Mouse (Mus musculus) MEL (cell line): ENCODE data around the gene Ntn3. TPM values are rescaled to one million over a fixed set of nuclear protein-coding genes. Genes with fewer than 3 reads are reported as not detected.

Experiments used
- DNase-seq: peaks from one replicate; pipeline ENCODE4 v3.0.0; 2011; ENCODE audit warnings: low read depth, low spot score
- H3K27ac ChIP-seq: 2 replicates; pipeline ENCODE4 v1.5.1; 2012; ENCODE audit warnings: low read depth, mild to moderate bottlenecking, control low read depth, low read length, moderate library complexity; ENCODE audit not compliant: control insufficient read depth
- H3K27me3 ChIP-seq, 2 experiments: fragments of 150-350 bp in 1 of 2; sonication (generic) in 1 of 2; 2 replicates each; pipeline ENCODE4 v1.6.1; 2012; ENCODE audit warnings: low read length in 2 of 2, mild to moderate bottlenecking in 2 of 2, improper control_type of control experiment in 1 of 2, moderate library complexity in 1 of 2; ENCODE audit not compliant: insufficient read depth in 2 of 2, control insufficient read depth in 1 of 2
- H3K36me3 ChIP-seq, 2 experiments: 2 replicates each; pipeline ENCODE4 v1.6.1; 2012 to 2014; ENCODE audit warnings: low read length in 2 of 2, improper control_type of control experiment in 1 of 2, inconsistent platforms in 1 of 2, mild to moderate bottlenecking in 1 of 2; ENCODE audit not compliant: insufficient read depth in 2 of 2, control insufficient read depth in 1 of 2
- H3K4me1 ChIP-seq, 2 experiments: fragments of 150-350 bp in 1 of 2; sonication (generic) in 1 of 2; 2 replicates each; pipeline ENCODE4 v1.6.1; 2012; ENCODE audit warnings: low read length in 2 of 2, improper control_type of control experiment in 1 of 2, mild to moderate bottlenecking in 1 of 2; ENCODE audit not compliant: insufficient read depth in 2 of 2, control insufficient read depth in 1 of 2
- H3K4me3 ChIP-seq, 2 experiments: fragments of 150-350 bp in 1 of 2; sonication (generic) in 1 of 2; 2 replicates each; pipeline ENCODE4 v1.5.1; 2012; ENCODE audit warnings: low read depth in 2 of 2, low read length in 2 of 2, mild to moderate bottlenecking in 2 of 2, moderate library complexity in 2 of 2, control low read depth in 1 of 2, improper control_type of control experiment in 1 of 2; ENCODE audit not compliant: control insufficient read depth in 1 of 2, insufficient read depth in 1 of 2
- H3K79me2 ChIP-seq: 2 replicates; pipeline ENCODE4 v1.6.1; 2012; ENCODE audit warnings: mild to moderate bottlenecking, low read length, moderate library complexity; ENCODE audit not compliant: control insufficient read depth, poor library complexity, insufficient read depth
- H3K9ac ChIP-seq: 2 replicates; pipeline ENCODE4 v1.6.1; 2012; ENCODE audit warnings: low read depth, mild to moderate bottlenecking, control low read depth, low read length, moderate library complexity; ENCODE audit not compliant: control insufficient read depth, poor library complexity, severe bottlenecking
- H3K9me3 ChIP-seq: fragments of 150-350 bp; sonication (generic); replicated peaks from 2 replicates; pipeline ENCODE4 v1.6.1; 2012; ENCODE audit warnings: mild to moderate bottlenecking, low read length, improper control_type of control experiment, moderate library complexity; ENCODE audit not compliant: insufficient read depth
- BHLHE40 ChIP-seq: IDR thresholded peaks from 2 replicates; pipeline ENCODE4 v1.6.1; 2012; ENCODE audit warnings: low read depth, mild to moderate bottlenecking, inconsistent platforms, low read length, improper control_type of control experiment, borderline replicate concordance
- CHD1 ChIP-seq: IDR thresholded peaks from 2 replicates; pipeline ENCODE4 v1.6.1; 2012; ENCODE audit warnings: low read depth, mild to moderate bottlenecking, inconsistent platforms, low read length, improper control_type of control experiment
- E2F4 ChIP-seq: IDR thresholded peaks from 2 replicates; pipeline ENCODE4 v1.6.1; 2011; ENCODE audit warnings: low read depth, low read length, improper control_type of control experiment, borderline replicate concordance
- EP300 ChIP-seq, 2 experiments: IDR thresholded peaks; 2 replicates each; pipeline ENCODE4 v1.6.1; 2011; ENCODE audit warnings: improper control_type of control experiment in 2 of 2, low read length in 2 of 2, low read depth in 1 of 2, mild to moderate bottlenecking in 1 of 2
- ETS1 ChIP-seq: IDR thresholded peaks from 2 replicates; pipeline ENCODE4 v1.6.1; 2012; ENCODE audit warnings: low read depth, mild to moderate bottlenecking, inconsistent platforms, low read length, improper control_type of control experiment, moderate library complexity
- HCFC1 ChIP-seq: IDR thresholded peaks from 2 replicates; pipeline ENCODE4 v1.6.1; 2012; ENCODE audit warnings: low read depth, mild to moderate bottlenecking, inconsistent platforms, low read length, improper control_type of control experiment, moderate library complexity
- KAT2A ChIP-seq: conservative IDR thresholded peaks from 2 replicates; pipeline ENCODE4 v1.6.1; 2012; ENCODE audit warnings: low read depth, low read length, improper control_type of control experiment, inconsistent platforms
- MAX ChIP-seq: IDR thresholded peaks from 2 replicates; pipeline ENCODE4 v1.6.1; 2011; ENCODE audit warnings: low read length, improper control_type of control experiment
- MEF2A ChIP-seq: IDR thresholded peaks from 2 replicates; pipeline ENCODE4 v1.6.1; 2014; ENCODE audit warnings: low read depth, mild to moderate bottlenecking, inconsistent platforms, low read length, improper control_type of control experiment; ENCODE audit not compliant: poor library complexity, insufficient replicate concordance, severe bottlenecking; ENCODE audit errors: extremely low read depth
- MXI1 ChIP-seq: IDR thresholded peaks from 2 replicates; pipeline ENCODE4 v1.6.1; 2011; ENCODE audit warnings: mild to moderate bottlenecking, low read depth, low read length, improper control_type of control experiment
- MYB ChIP-seq: IDR thresholded peaks from 2 replicates; pipeline ENCODE4 v1.6.1; 2011; ENCODE audit warnings: mild to moderate bottlenecking, low read depth, low read length, improper control_type of control experiment
- MYC ChIP-seq: IDR thresholded peaks from 2 replicates; pipeline ENCODE4 v1.6.1; 2011; ENCODE audit warnings: low read depth, mild to moderate bottlenecking, low read length, improper control_type of control experiment, moderate library complexity
- NELFE ChIP-seq: IDR thresholded peaks from 2 replicates; pipeline ENCODE4 v1.6.1; 2011; ENCODE audit warnings: low read depth, low read length, improper control_type of control experiment
- NRF1 ChIP-seq: IDR thresholded peaks from 2 replicates; pipeline ENCODE4 v1.6.1; 2014; ENCODE audit warnings: low read depth, mild to moderate bottlenecking, inconsistent platforms, low read length, improper control_type of control experiment, moderate library complexity; ENCODE audit not compliant: poor library complexity, insufficient read depth, severe bottlenecking
- POLR2AphosphoS2 ChIP-seq: IDR thresholded peaks from 2 replicates; pipeline ENCODE4 v1.6.1; 2011; ENCODE audit warnings: low read length, improper control_type of control experiment
- SIN3A ChIP-seq: IDR thresholded peaks from 2 replicates; pipeline ENCODE4 v1.6.1; 2012; ENCODE audit warnings: low read length, improper control_type of control experiment, inconsistent platforms
- SMC3 ChIP-seq: IDR thresholded peaks from 2 replicates; pipeline ENCODE4 v1.6.1; 2011; ENCODE audit warnings: low read depth, low read length, improper control_type of control experiment
- TAL1 ChIP-seq: IDR thresholded peaks from 2 replicates; pipeline ENCODE4 v1.6.1; 2012; ENCODE audit warnings: mild to moderate bottlenecking, inconsistent platforms, low read length, moderate library complexity, mixed read lengths
- TBP ChIP-seq: IDR thresholded peaks from 2 replicates; pipeline ENCODE4 v1.8.0; 2011; ENCODE audit warnings: low read depth, low read length, improper control_type of control experiment
- TCF12 ChIP-seq: IDR thresholded peaks from 2 replicates; pipeline ENCODE4 v1.6.1; 2014; ENCODE audit warnings: low read depth, mild to moderate bottlenecking, inconsistent platforms, low read length, improper control_type of control experiment, moderate library complexity
- UBTF ChIP-seq: IDR thresholded peaks from 2 replicates; pipeline ENCODE4 v1.6.1; 2012; ENCODE audit warnings: low read depth, mild to moderate bottlenecking, inconsistent platforms, low read length, improper control_type of control experiment, moderate library complexity, borderline replicate concordance; ENCODE audit not compliant: insufficient read depth
- USF2 ChIP-seq, 2 experiments: IDR thresholded peaks; 2 replicates each; pipeline ENCODE4 v1.6.1; 2011 to 2012; ENCODE audit warnings: improper control_type of control experiment in 2 of 2, low read length in 2 of 2, borderline replicate concordance in 1 of 2, inconsistent platforms in 1 of 2, low read depth in 1 of 2, mild to moderate bottlenecking in 1 of 2; ENCODE audit not compliant: insufficient read depth in 1 of 2
- ZC3H11A ChIP-seq: IDR thresholded peaks from 2 replicates; pipeline ENCODE4 v1.6.1; 2012; ENCODE audit warnings: low read depth, mild to moderate bottlenecking, inconsistent platforms, low read length, improper control_type of control experiment
- ZKSCAN1 ChIP-seq: IDR thresholded peaks from 2 replicates; pipeline ENCODE4 v1.6.1; 2012; ENCODE audit warnings: low read depth, mild to moderate bottlenecking, inconsistent platforms, low read length, improper control_type of control experiment, moderate library complexity
- ZMIZ1 ChIP-seq: IDR thresholded peaks from 2 replicates; pipeline ENCODE4 v1.6.1; 2012; ENCODE audit warnings: low read depth, mild to moderate bottlenecking, inconsistent platforms, low read length, improper control_type of control experiment, moderate library complexity
- polyA plus RNA-seq, 2 experiments: library from polyadenylated mRNA; stranded (reverse) in 1 of 2; unstranded in 1 of 2; fragments of >175 nt in 1 of 2; fragments of >200 nt in 1 of 2; gene quantifications; 2 replicates each; pipeline versions ENCODE4 v1.2.1 to v1.2.4; 2012; ENCODE audit warnings: low replicate concordance in 2 of 2, low read depth in 1 of 2; ENCODE audit not compliant: insufficient read length in 2 of 2, insufficient read depth in 1 of 2, missing spikeins in 1 of 2
- total RNA-seq: library from RNA; depleted of rRNA; stranded (reverse); fragments of 300-350 nt; gene quantifications from 2 replicates; pipeline ENCODE4 v1.2.3, GENCODE M21; 2012

The Ntn3 gene
- total and polyA plus RNA-seq, 3 experiments = 2.5 to 2.7 TPM; not detected in 1

DNA sequence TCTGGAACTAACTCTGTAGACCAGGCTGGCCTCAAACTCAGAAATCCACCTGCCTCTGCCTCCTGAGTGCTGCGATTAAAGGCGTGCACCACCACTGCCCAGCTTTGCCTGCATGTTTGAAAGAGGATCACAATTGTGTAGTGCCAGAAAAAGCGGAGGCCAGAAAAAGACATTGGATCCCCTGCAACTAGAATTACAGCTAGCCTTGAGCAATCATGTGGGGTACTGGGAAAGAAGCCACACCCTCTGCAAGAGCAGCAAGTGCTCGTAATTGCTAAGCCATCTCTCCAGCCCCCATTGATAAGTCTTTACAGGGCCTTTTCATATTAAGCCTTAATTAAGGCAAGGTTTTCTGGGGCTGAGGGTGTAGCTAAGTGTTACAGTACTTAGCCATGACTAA lies 17.9 kb downstream of the Ntn3 start:
- no peak for TF ChIP-seq MXI1
- TF ChIP-seq MYB = no peak
- no peak for TF ChIP-seq USF2 (IDR thresholded peaks at IDR 0.05; ENCODE audit: borderline replicate concordance in 1 of 2, insufficient read depth in 1 of 2, low read depth in 1 of 2, low read length in 2 of 2)
- TF ChIP-seq ZKSCAN1 = no peak
- TF ChIP-seq HCFC1 = no peak
- TF ChIP-seq BHLHE40 = no peak
- no peak for TF ChIP-seq ZC3H11A
- no peak for TF ChIP-seq MEF2A
- TF ChIP-seq ETS1 = no peak
- TF ChIP-seq KAT2A = no peak
- no peak for TF ChIP-seq NRF1
- no peak for TF ChIP-seq NELFE
- no peak for TF ChIP-seq ZMIZ1
- no peak for TF ChIP-seq MAX
- TF ChIP-seq POLR2AphosphoS2 = no peak
- no peak for TF ChIP-seq E2F4
- TF ChIP-seq SMC3 = no peak
- no peak for TF ChIP-seq CHD1
- TF ChIP-seq, all 39 proteins: peak for 0
- no peak overlapping the region for H3K27ac ChIP-seq
- no peak overlapping the region for H3K4me3 ChIP-seq
- H3K27me3 ChIP-seq = no peaks in the 10 kb centered on the region
- H3K4me1 ChIP-seq = no peaks in the 10 kb centered on the region; a peak in 1 of 4 replicates
- H3K36me3 ChIP-seq = peaks cover 0 to 7% of the 10 kb centered on the region in 2 experiments; a peak in 1 of 4 replicates
- no peak overlapping the region for H3K9ac ChIP-seq
- no peaks in the 10 kb centered on the region for H3K9me3 ChIP-seq
- DNase-seq = no peak
- peaks cover 6% of the 10 kb centered on the region for H3K79me2 ChIP-seq

DNA sequence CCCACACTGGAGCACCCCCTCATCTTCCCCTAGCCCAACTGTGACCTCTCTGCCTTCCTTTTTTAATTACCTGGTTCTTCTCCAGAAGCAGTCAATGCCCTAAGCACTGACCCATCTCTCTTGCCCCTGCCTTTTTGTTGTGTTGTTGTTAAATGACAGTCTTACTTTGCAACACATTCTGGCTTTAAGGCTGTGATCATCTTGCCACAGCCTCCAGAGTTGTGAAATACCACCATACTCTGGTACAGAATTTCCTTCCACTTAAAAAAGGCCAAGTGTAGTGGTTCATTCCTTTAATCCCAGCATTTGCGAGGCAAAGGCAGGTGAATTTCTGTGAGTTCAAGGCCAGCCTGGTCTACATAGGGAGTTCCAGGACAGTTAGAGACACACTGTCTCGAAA lies 18.4 kb downstream of the Ntn3 start:
- no peak for TF ChIP-seq TAL1
- TF ChIP-seq MYC = no peak
- no peak for TF ChIP-seq MYB
- no peak for TF ChIP-seq TBP
- no peak for TF ChIP-seq BHLHE40
- no peak for TF ChIP-seq MAX
- TF ChIP-seq CHD1 = no peak
- no peak for TF ChIP-seq UBTF
- no peak for TF ChIP-seq SIN3A
- TF ChIP-seq TCF12 = no peak
- TF ChIP-seq EP300 (IDR thresholded peaks at IDR 0.05; ENCODE audit: low read depth in 1 of 2, low read length in 2 of 2) = no peak
- Histone ChIP-seq H3K9me3 (no peaks in the 10 kb centered on the region), H3K79me2 (peaks cover 3% of the 10 kb centered on the region), H3K27ac (no peak overlapping the region), H3K9ac (no peak overlapping the region), H3K27me3 (no peaks in the 10 kb centered on the region), H3K4me3 (no peak overlapping the region), H3K4me1 (no peaks in the 10 kb centered on the region; a peak in 1 of 4 replicates), H3K36me3 (peaks cover 0 to 7% of the 10 kb centered on the region in 2 experiments; a peak in 1 of 4 replicates)
- DNase-seq = no peak
